Mouse (Mus musculus) WW6 (cell line): ENCODE data around the gene Zscan4-ps3.
"Not testable (repeated sequence)": the region's sequence is repeated elsewhere in the genome, so short reads cannot be mapped to it uniquely, and the experiment has no call there.

Experiments used
- DNase-seq: peaks from one replicate; pipeline ENCODE4 v3.0.0-alpha.2; 2013; ENCODE audit warnings: low read depth, low spot score

Zscan4-ps3 gene

DNA sequence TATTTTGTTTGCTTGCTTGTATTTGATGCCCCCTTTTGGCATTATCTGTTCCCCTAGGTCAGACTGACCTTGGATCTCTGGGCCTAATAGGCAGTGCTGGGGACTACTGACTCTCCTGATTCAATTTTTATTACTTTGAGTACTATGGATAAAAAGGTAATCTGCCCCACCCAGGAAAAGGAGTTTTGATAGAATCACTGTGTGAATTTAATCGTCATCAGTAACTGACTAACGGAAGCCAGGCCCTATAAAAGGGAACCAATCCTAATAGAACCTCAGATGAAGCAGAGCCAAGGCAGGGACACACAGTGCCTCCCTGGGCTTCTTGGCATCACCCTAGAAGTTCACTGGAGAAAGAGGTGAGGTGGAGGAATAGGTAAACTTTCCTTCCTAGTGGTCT is at the start of gene Zscan4-ps3:
Gene Zscan4-ps3 (plus strand): TSS at position 301 of the 400 bp plus-strand sequence.
- DNase-seq = not testable (repeated sequence)

- peak; percentile 28 for DNase-seq
Observed at GRCm38 (mm10) chr7:11617082-11617481, 8.0 kb downstream of the Zscan4-ps3 start.
